Mouse (Mus musculus) embryonic facial prominence, embryonic 13.5 days (tissue): ENCODE data around the gene Gm26558. TPM values are rescaled to one million over a fixed set of nuclear protein-coding genes. Genes with fewer than 3 reads are reported as not detected.
A peak's percentile ranks its signal among the peaks of the same experiment; 100 is the strongest.

Source experiments
- ATAC-seq: fragments of 200-750 bp; cut with Nextera tagmentation; 2 replicates; pipeline ENCODE4 v1.8.0; 2017; ENCODE audit warnings: low read depth; ENCODE audit not compliant: insufficient number of reproducible peaks, insufficient read depth, low FRiP score, low TSS enrichment
- H3K27ac ChIP-seq: fragments of 300-500 bp; sonication (generic); 2 replicates; pipeline ENCODE4 v1.5.1; 2015; ENCODE audit warnings: moderate library complexity, mild to moderate bottlenecking, inconsistent platforms
- H3K27me3 ChIP-seq: fragments of 300-500 bp; sonication (generic); 2 replicates; pipeline ENCODE4 v1.6.1; 2015; ENCODE audit warnings: mild to moderate bottlenecking, inconsistent platforms
- H3K36me3 ChIP-seq: fragments of 300-500 bp; sonication (generic); 2 replicates; pipeline ENCODE4 v1.6.1; 2015; ENCODE audit warnings: mild to moderate bottlenecking, inconsistent platforms
- H3K4me1 ChIP-seq: fragments of 300-500 bp; sonication (generic); 2 replicates; pipeline ENCODE4 v1.6.1; 2015; ENCODE audit warnings: inconsistent platforms
- H3K4me2 ChIP-seq: fragments of 300-500 bp; sonication (generic); 2 replicates; pipeline ENCODE4 v1.6.1; 2015; ENCODE audit warnings: moderate library complexity, mild to moderate bottlenecking, inconsistent platforms
- H3K4me3 ChIP-seq: fragments of 300-500 bp; sonication (generic); 2 replicates; pipeline ENCODE4 v1.5.1; 2015; ENCODE audit warnings: mild to moderate bottlenecking, inconsistent platforms
- H3K9ac ChIP-seq: fragments of 300-500 bp; sonication (generic); 2 replicates; pipeline ENCODE4 v1.6.1; 2015; ENCODE audit warnings: mild to moderate bottlenecking, inconsistent platforms
- H3K9me3 ChIP-seq: fragments of 300-500 bp; sonication (generic); 2 replicates; pipeline ENCODE4 v1.6.1; 2016; ENCODE audit warnings: inconsistent platforms
- WGBS: fragments of 180-500 bp; shearing (Covaris S2); methylation state at CpG from one replicate; pipeline ENCODE4 v1.1.7; 2015; ENCODE audit warnings: mixed read lengths; 5-methylcytosine and 5-hydroxymethylcytosine counted together
- polyA plus RNA-seq: library from polyadenylated mRNA; unstranded; fragments of >200 nt; fragmentation: Nextera tagmentation; extraction: Ambion mirVana; gene quantifications from 2 replicates; pipeline ENCODE4 v1.2.1, GENCODE M21; 2015

Gm26558 gene
- polyA plus RNA-seq, 1 experiment from 2014 or later = 4.5 TPM

- 78% methylated on average over 7 of the region's 7 CpGs for WGBS
- H3K4me2 ChIP-seq = no peak overlapping the region
- ATAC-seq = no peak
- no peaks in the 10 kb centered on the region for H3K9me3 ChIP-seq
- H3K4me3 ChIP-seq = no peak overlapping the region
- peaks cover 9% of the 10 kb centered on the region for H3K36me3 ChIP-seq
- H3K9ac ChIP-seq = no peak overlapping the region
- H3K27me3 ChIP-seq = no peaks in the 10 kb centered on the region
- no peak overlapping the region for H3K27ac ChIP-seq
- H3K4me1 ChIP-seq = 0 out of 2 replicates have a peak, but pooled peaks cover 4% of the 10 kb centered on the region
Measured at GRCm38 (mm10) chr2:70673445-70674126, 11.7 kb upstream of the Gm26558 start.

- WGBS = 79% methylated on average over 2 of the region's 2 CpGs
- H3K27ac ChIP-seq = no peak overlapping the region
- H3K9me3 ChIP-seq = no peaks in the 10 kb centered on the region
- H3K4me2 ChIP-seq = no peak overlapping the region
- no peak overlapping the region for H3K9ac ChIP-seq
- H3K4me1 ChIP-seq = 0 out of 2 replicates have a peak, but pooled peaks cover 4% of the 10 kb centered on the region
- no peak overlapping the region for H3K4me3 ChIP-seq
- H3K27me3 ChIP-seq = no peaks in the 10 kb centered on the region
- ATAC-seq = no peak
- no peaks in the 10 kb centered on the region for H3K36me3 ChIP-seq
Measured at GRCm38 (mm10) chr2:70672476-70672875, 10.6 kb upstream of the Gm26558 start.

GRCm38 (mm10) chr2:70669896-70670295 lies 8.0 kb upstream of the Gm26558 start:
- ATAC-seq = no peak
- H3K9me3 ChIP-seq = no peaks in the 10 kb centered on the region
- 0 out of 2 replicates have a peak, but pooled peaks cover 4% of the 10 kb centered on the region for H3K4me1 ChIP-seq
- no peak overlapping the region for H3K4me3 ChIP-seq
- H3K27ac ChIP-seq = no peak overlapping the region
- H3K9ac ChIP-seq = no peak overlapping the region
- H3K4me2 ChIP-seq = no peak overlapping the region
- H3K27me3 ChIP-seq = no peaks in the 10 kb centered on the region
- no peaks in the 10 kb centered on the region for H3K36me3 ChIP-seq
- WGBS = 60% methylated on average over 2 of the region's 2 CpGs

- no peak for ATAC-seq
- H3K9me3 ChIP-seq = no peaks in the 10 kb centered on the region
- H3K4me2 ChIP-seq = no peak overlapping the region
- H3K4me1 ChIP-seq = 0 out of 2 replicates have a peak, but pooled peaks cover 4% of the 10 kb centered on the region
- 86% methylated on average over 2 of the region's 2 CpGs for WGBS
- no peak overlapping the region for H3K9ac ChIP-seq
- H3K27ac ChIP-seq = no peak overlapping the region
- no peaks in the 10 kb centered on the region for H3K36me3 ChIP-seq
- no peaks in the 10 kb centered on the region for H3K27me3 ChIP-seq
- no peak overlapping the region for H3K4me3 ChIP-seq
Measured at GRCm38 (mm10) chr2:70669241-70669640, 7.3 kb upstream of the Gm26558 start.

- Histone ChIP-seq H3K27ac (no peak overlapping the region), H3K4me1 (peaks cover 21% of the 10 kb centered on the region), H3K4me2 (no peak overlapping the region), H3K36me3 (no peaks in the 10 kb centered on the region), H3K9ac (no peak overlapping the region), H3K9me3 (no peaks in the 10 kb centered on the region), H3K27me3 (no peaks in the 10 kb centered on the region), H3K4me3 (no peak overlapping the region)
- no peak for ATAC-seq
- whole genome bisulfite sequencing = 93% methylated on average over 7 of the region's 7 CpGs
Measured at GRCm38 (mm10) chr2:70667016-70667415, 5.1 kb upstream of the Gm26558 start.

- H3K4me2 ChIP-seq = 0 out of 2 replicates have a peak overlapping the region, but pooled peaks have one; percentile 84
- H3K4me1 ChIP-seq = peaks cover 21% of the 10 kb centered on the region
- no peaks in the 10 kb centered on the region for H3K27me3 ChIP-seq
- ATAC-seq = no peak
- H3K9ac ChIP-seq = no peak overlapping the region
- no peaks in the 10 kb centered on the region for H3K9me3 ChIP-seq
- WGBS = 76% methylated on average over 5 of the region's 5 CpGs
- no peaks in the 10 kb centered on the region for H3K36me3 ChIP-seq
- H3K4me3 ChIP-seq = no peak overlapping the region
- H3K27ac ChIP-seq = no peak overlapping the region
Measured at GRCm38 (mm10) chr2:70663764-70664163, 1.9 kb upstream of the Gm26558 start.

GRCm38 (mm10) chr2:70660887-70661714 lies 807 bp downstream of the Gm26558 start, which contains the start of gene Gorasp2:
Gene Gorasp2, plus strand, starts transcription at chr2:70661576.
- peaks cover 7% of the 10 kb centered on the region; the same call in 1 of the 2 replicates for H3K27me3 ChIP-seq
- peak within 1 kb of the TSS; percentile 93 for H3K27ac ChIP-seq
- H3K4me2 ChIP-seq = peak within 1 kb of the TSS; percentile 84
- no peaks in the 10 kb centered on the region for H3K36me3 ChIP-seq
- no peaks in the 10 kb centered on the region for H3K9me3 ChIP-seq
- H3K4me3 ChIP-seq = peak within 1 kb of the TSS; percentile 95
- H3K9ac ChIP-seq = peak within 1 kb of the TSS; percentile 98
- WGBS = 1% methylated on average over 63 of the region's 64 CpGs
- peak; percentile 93 for ATAC-seq
- peaks cover 21% of the 10 kb centered on the region for H3K4me1 ChIP-seq

GRCm38 (mm10) chr2:70657083-70657482 lies 4.8 kb downstream of the Gm26558 start:
- H3K4me2 ChIP-seq = no peak overlapping the region
- WGBS = 68% methylated on average over 7 of the region's 7 CpGs
- H3K4me1 ChIP-seq = 0 out of 2 replicates have a peak, but pooled peaks cover 5% of the 10 kb centered on the region
- no peak overlapping the region for H3K9ac ChIP-seq
- no peaks in the 10 kb centered on the region for H3K36me3 ChIP-seq
- no peak for ATAC-seq
- peaks cover 7% of the 10 kb centered on the region; the same call in 1 of the 2 replicates for H3K27me3 ChIP-seq
- no peak overlapping the region for H3K4me3 ChIP-seq
- H3K27ac ChIP-seq = no peak overlapping the region
- H3K9me3 ChIP-seq = no peaks in the 10 kb centered on the region

GRCm38 (mm10) chr2:70651820-70652219 lies 10.1 kb downstream of the Gm26558 start:
- no peaks in the 10 kb centered on the region for H3K9me3 ChIP-seq
- H3K27me3 ChIP-seq = no peaks in the 10 kb centered on the region
- ATAC-seq = no peak
- H3K27ac ChIP-seq = no peak overlapping the region
- no peaks in the 10 kb centered on the region for H3K36me3 ChIP-seq
- no peak overlapping the region for H3K4me2 ChIP-seq
- no peak overlapping the region for H3K4me3 ChIP-seq
- H3K9ac ChIP-seq = no peak overlapping the region
- H3K4me1 ChIP-seq = no peaks in the 10 kb centered on the region
- WGBS = 54% methylated on average over 6 of the region's 6 CpGs

- H3K9ac ChIP-seq = no peak overlapping the region
- no peaks in the 10 kb centered on the region for H3K36me3 ChIP-seq
- no peak for ATAC-seq
- H3K4me2 ChIP-seq = no peak overlapping the region
- H3K9me3 ChIP-seq = no peaks in the 10 kb centered on the region
- no peak overlapping the region for H3K27ac ChIP-seq
- H3K4me3 ChIP-seq = no peak overlapping the region
- no peaks in the 10 kb centered on the region for H3K27me3 ChIP-seq
- H3K4me1 ChIP-seq = no peaks in the 10 kb centered on the region
- WGBS = 89% methylated on average over 4 of the region's 4 CpGs
Measured at GRCm38 (mm10) chr2:70649471-70649870, 12.4 kb downstream of the Gm26558 start.

- Histone ChIP-seq H3K36me3 (no peaks in the 10 kb centered on the region), H3K27me3 (no peaks in the 10 kb centered on the region), H3K27ac (no peak overlapping the region), H3K9me3 (no peaks in the 10 kb centered on the region), H3K4me2 (no peak overlapping the region), H3K4me1 (no peaks in the 10 kb centered on the region), H3K9ac (no peak overlapping the region), H3K4me3 (no peak overlapping the region)
- WGBS = 86% methylated on average over 5 of the region's 5 CpGs
- ATAC-seq = no peak
Measured at GRCm38 (mm10) chr2:70648271-70648670, 13.6 kb downstream of the Gm26558 start.
